Mouse (Mus musculus) limb, embryonic 15.5 days (tissue): ENCODE results near the gene Ncor2. TPM values are rescaled to one million over a fixed set of nuclear protein-coding genes. Genes with fewer than 3 reads are reported as not detected.
A peak's percentile ranks its signal among the peaks of the same experiment; 100 is the strongest.
"Not testable (repeated sequence)": the region's sequence is repeated elsewhere in the genome, so short reads cannot be mapped to it uniquely, and the experiment has no call there.

Experiments used
- ATAC-seq: fragments of 200-750 bp; cut with Nextera tagmentation; 2 replicates; pipeline ENCODE4 v1.8.0; 2017; ENCODE audit warnings: low read depth, moderate TSS enrichment; ENCODE audit not compliant: insufficient number of reproducible peaks, low FRiP score, low TSS enrichment
- H3K27ac ChIP-seq: fragments of 300-500 bp; sonication (generic); 2 replicates; pipeline ENCODE4 v1.5.1; 2015; ENCODE audit warnings: moderate library complexity, mild to moderate bottlenecking, inconsistent platforms
- H3K27me3 ChIP-seq: fragments of 300-500 bp; sonication (generic); 2 replicates; pipeline ENCODE4 v1.6.1; 2015; ENCODE audit warnings: inconsistent platforms
- H3K36me3 ChIP-seq: fragments of 300-500 bp; sonication (generic); 2 replicates; pipeline ENCODE4 v1.6.1; 2015; ENCODE audit warnings: inconsistent platforms
- H3K4me1 ChIP-seq: fragments of 300-500 bp; sonication (generic); 2 replicates; pipeline ENCODE4 v1.6.1; 2015; ENCODE audit warnings: inconsistent platforms
- H3K4me2 ChIP-seq: fragments of 300-500 bp; sonication (generic); 2 replicates; pipeline ENCODE4 v1.6.1; 2015; ENCODE audit warnings: mild to moderate bottlenecking, inconsistent platforms
- H3K4me3 ChIP-seq: fragments of 300-500 bp; sonication (generic); 2 replicates; pipeline ENCODE4 v1.5.1; 2015; ENCODE audit warnings: mild to moderate bottlenecking, inconsistent platforms
- H3K9ac ChIP-seq: fragments of 300-500 bp; sonication (generic); 2 replicates; pipeline ENCODE4 v1.6.1; 2015; ENCODE audit warnings: inconsistent platforms
- H3K9me3 ChIP-seq: fragments of 300-500 bp; sonication (generic); 2 replicates; pipeline ENCODE4 v1.6.1; 2016; ENCODE audit warnings: inconsistent platforms
- WGBS: fragments of 180-500 bp; shearing (Covaris S2); methylation state at CpG from one replicate; pipeline ENCODE4 v1.1.7; 2015; 5-methylcytosine and 5-hydroxymethylcytosine counted together
- polyA plus RNA-seq: library from polyadenylated mRNA; unstranded; fragments of >200 nt; fragmentation: Nextera tagmentation; extraction: Ambion mirVana; gene quantifications from 2 replicates; pipeline ENCODE4 v1.2.1, GENCODE M21; 2015

Ncor2 gene
- polyA plus RNA-seq, 1 experiment from 2014 or later: 32.7 TPM

- Histone ChIP-seq H3K4me1 (peaks cover 18% of the 10 kb centered on the region), H3K4me3 (no peak overlapping the region), H3K9me3 (no peaks in the 10 kb centered on the region), H3K9ac (no peak overlapping the region), H3K27me3 (no peaks in the 10 kb centered on the region), H3K4me2 (no peak overlapping the region), H3K36me3 (no peaks in the 10 kb centered on the region), H3K27ac (no peak overlapping the region)
- WGBS: 84% methylated on average over 11 of the region's 11 CpGs
- no peak for ATAC-seq
These were observed 25.3 kb upstream of the Ncor2 start for GRCm38 (mm10) chr5:125204199-125204815.

GRCm38 (mm10) chr5:125203759-125204158, 24.7 kb upstream of the Ncor2 start:
- 65% methylated on average over 11 of the region's 11 CpGs for WGBS
- ATAC-seq: no peak
- no peak overlapping the region for H3K4me2 ChIP-seq
- no peaks in the 10 kb centered on the region for H3K27me3 ChIP-seq
- H3K9me3 ChIP-seq: no peaks in the 10 kb centered on the region
- no peaks in the 10 kb centered on the region for H3K36me3 ChIP-seq
- H3K4me1 ChIP-seq: peaks cover 18% of the 10 kb centered on the region
- no peak overlapping the region for H3K27ac ChIP-seq
- no peak overlapping the region for H3K4me3 ChIP-seq
- H3K9ac ChIP-seq: no peak overlapping the region

- H3K27me3 ChIP-seq: no peaks in the 10 kb centered on the region
- no peaks in the 10 kb centered on the region for H3K36me3 ChIP-seq
- no peak overlapping the region for H3K4me2 ChIP-seq
- H3K9me3 ChIP-seq: no peaks in the 10 kb centered on the region
- no peak overlapping the region for H3K9ac ChIP-seq
- H3K27ac ChIP-seq: peak overlapping the region; percentile 17; the same call in 1 of the 2 replicates
- H3K4me3 ChIP-seq: no peak overlapping the region
- peaks cover 18% of the 10 kb centered on the region for H3K4me1 ChIP-seq
- ATAC-seq: no peak
- WGBS: 18% methylated on average over 7 of the region's 7 CpGs
These were observed 24.1 kb upstream of the Ncor2 start for GRCm38 (mm10) chr5:125203099-125203498.

GRCm38 (mm10) chr5:125202100-125202499, 23.1 kb upstream of the Ncor2 start:
- Histone ChIP-seq H3K4me3 (no peak overlapping the region), H3K9ac (no peak overlapping the region), H3K9me3 (no peaks in the 10 kb centered on the region), H3K4me2 (no peak overlapping the region), H3K4me1 (peaks cover 18% of the 10 kb centered on the region), H3K36me3 (no peaks in the 10 kb centered on the region), H3K27me3 (no peaks in the 10 kb centered on the region), H3K27ac (no peak overlapping the region)
- ATAC-seq: no peak
- 73% methylated on average over 5 of the region's 5 CpGs for WGBS

- H3K4me2 ChIP-seq: no peak overlapping the region
- H3K4me3 ChIP-seq: no peak overlapping the region
- no peaks in the 10 kb centered on the region for H3K36me3 ChIP-seq
- no peak for ATAC-seq
- H3K9me3 ChIP-seq: no peaks in the 10 kb centered on the region
- H3K9ac ChIP-seq: no peak overlapping the region
- 88% methylated on average over 6 of the region's 6 CpGs for WGBS
- no peaks in the 10 kb centered on the region for H3K27me3 ChIP-seq
- peaks cover 25% of the 10 kb centered on the region for H3K4me1 ChIP-seq
- no peak overlapping the region for H3K27ac ChIP-seq
These were observed 20.1 kb upstream of the Ncor2 start for GRCm38 (mm10) chr5:125199086-125199485.

- not testable (repeated sequence) for H3K36me3 ChIP-seq, H3K4me2 ChIP-seq, H3K4me3 ChIP-seq, H3K9ac ChIP-seq, H3K27ac ChIP-seq, H3K27me3 ChIP-seq, H3K9me3 ChIP-seq, ATAC-seq
- H3K4me1 ChIP-seq: 0 out of 2 replicates have a peak, but pooled peaks cover 12% of the 10 kb centered on the region
- WGBS: 7% methylated on average over 2 of the region's 2 CpGs
These were observed 18.3 kb upstream of the Ncor2 start for GRCm38 (mm10) chr5:125197325-125197724.

GRCm38 (mm10) chr5:125196054-125196453, 17.0 kb upstream of the Ncor2 start:
- ATAC-seq: no peak; the same call in 1 of the 2 replicates
- no peaks in the 10 kb centered on the region for H3K9me3 ChIP-seq
- no peak overlapping the region for H3K4me2 ChIP-seq
- WGBS: 53% methylated on average over 13 of the region's 13 CpGs
- H3K4me1 ChIP-seq: peaks cover 13% of the 10 kb centered on the region; the same call in 1 of the 2 replicates
- no peak overlapping the region for H3K27ac ChIP-seq
- H3K9ac ChIP-seq: no peak overlapping the region
- H3K4me3 ChIP-seq: no peak overlapping the region
- H3K27me3 ChIP-seq: no peaks in the 10 kb centered on the region
- no peaks in the 10 kb centered on the region for H3K36me3 ChIP-seq

- no peak overlapping the region for H3K9ac ChIP-seq
- H3K9me3 ChIP-seq: no peaks in the 10 kb centered on the region
- no peak overlapping the region for H3K27ac ChIP-seq
- no peak overlapping the region for H3K4me3 ChIP-seq
- H3K4me2 ChIP-seq: no peak overlapping the region
- H3K4me1 ChIP-seq: peaks cover 16% of the 10 kb centered on the region; the same call in 1 of the 2 replicates
- no peaks in the 10 kb centered on the region for H3K36me3 ChIP-seq
- ATAC-seq: no peak
- WGBS: 55% methylated on average over 3 of the region's 3 CpGs
- H3K27me3 ChIP-seq: no peaks in the 10 kb centered on the region
These were observed 16.1 kb upstream of the Ncor2 start for GRCm38 (mm10) chr5:125195142-125195541.

GRCm38 (mm10) chr5:125193478-125194439, 14.7 kb upstream of the Ncor2 start:
- Histone ChIP-seq H3K9ac (no peak overlapping the region), H3K4me1 (peaks cover 25% of the 10 kb centered on the region), H3K27ac (peak overlapping the region; percentile 14; the same call in 1 of the 2 replicates), H3K9me3 (no peaks in the 10 kb centered on the region), H3K27me3 (no peaks in the 10 kb centered on the region), H3K36me3 (no peaks in the 10 kb centered on the region), H3K4me2 (no peak overlapping the region), H3K4me3 (no peak overlapping the region)
- 57% methylated on average over 25 of the region's 25 CpGs for WGBS
- ATAC-seq: no peak

- ATAC-seq: no peak
- Histone ChIP-seq H3K9ac (no peak overlapping the region), H3K36me3 (no peaks in the 10 kb centered on the region), H3K27me3 (no peaks in the 10 kb centered on the region), H3K4me2 (no peak overlapping the region), H3K4me1 (peaks cover 27% of the 10 kb centered on the region), H3K4me3 (no peak overlapping the region), H3K27ac (no peak overlapping the region), H3K9me3 (no peaks in the 10 kb centered on the region)
- WGBS: 55% methylated on average over 9 of the region's 9 CpGs
These were observed 12.6 kb upstream of the Ncor2 start for GRCm38 (mm10) chr5:125191608-125192007.

- Histone ChIP-seq H3K4me1 (peaks cover 28% of the 10 kb centered on the region), H3K27me3 (no peaks in the 10 kb centered on the region), H3K9ac (no peak overlapping the region), H3K4me3 (no peak overlapping the region), H3K27ac (no peak overlapping the region), H3K36me3 (no peaks in the 10 kb centered on the region), H3K9me3 (no peaks in the 10 kb centered on the region), H3K4me2 (no peak overlapping the region)
- ATAC-seq: no peak
- 69% methylated on average over 7 of the region's 7 CpGs for WGBS
These were observed 11.2 kb upstream of the Ncor2 start for GRCm38 (mm10) chr5:125190105-125190813.
